Mouse (Mus musculus): ENCODE measurements around the gene Ppp1ca.

GRCm38 (mm10) chr19:4143759-4144268, 48.1 kb upstream of the Ppp1ca start, which contains the start of gene Cabp4:
- TF ChIP-seq POLR2A (IDR thresholded peaks at IDR 0.05; ENCODE audit: control insufficient read depth, extremely low read depth, insufficient read depth, low read length, poor library complexity): no peak
- no peak for TF ChIP-seq CTCF (IDR thresholded peaks at IDR 0.05; ENCODE audit: borderline replicate concordance, control insufficient read depth, extremely low read depth, insufficient read depth, low read length, poor library complexity)
